Mouse (Mus musculus) adrenal gland, adult 18-20 months (tissue): ENCODE results near the gene Ssb. TPM values are rescaled to one million over a fixed set of nuclear protein-coding genes. Genes with fewer than 3 reads are reported as not detected.

Experiments used
- total RNA-seq, 2 experiments: library from RNA; stranded (reverse); gene quantifications; 1 replicate in 1 of 2; 2 replicates in 1 of 2; pipeline ENCODE4 v1.2.3; 2021

The Ssb gene
- total RNA-seq, 2 experiments from 2014 or later = 137 to 172 TPM

Other genes with a start within 250 kb of the Ssb start
- gene Bbs5, start 214.4 kb upstream of the Ssb start, total RNA-seq = 1 to 10 TPM; 6.5 to 9.2 TPM
- 1 to 10 TPM in 1 of 2 experiments, under 1 TPM in 1; 0.40 to 1.0 TPM for gene Klhl41, start 191.4 kb upstream of the Ssb start, total RNA-seq
- gene Fastkd1, start 148.0 kb upstream of the Ssb start, total RNA-seq = 10 to 100 TPM; 20.8 to 22.3 TPM
- gene Ppig, start 139.0 kb upstream of the Ssb start, total RNA-seq = 10 to 100 TPM; 61.5 to 65.5 TPM
- gene Ccdc173, start 72.0 kb upstream of the Ssb start, total RNA-seq = 1 to 10 TPM; 1.1 to 1.3 TPM
- 10 to 100 TPM; 27.7 to 28.4 TPM for gene Phospho2, start 71.9 kb upstream of the Ssb start, total RNA-seq
- 1 to 10 TPM; 5.9 to 6.0 TPM for gene Klhl23, start 39.6 kb upstream of the Ssb start, total RNA-seq
- 10 to 100 TPM; 15.7 to 17.3 TPM for gene Mettl5, start 24.1 kb downstream of the Ssb start, total RNA-seq
- gene Ubr3, start 35.7 kb downstream of the Ssb start, total RNA-seq = 10 to 100 TPM; 66.6 to 85.9 TPM
- gene Myo3b, start 177.6 kb downstream of the Ssb start, total RNA-seq = not detected